Comparison of ENCODE assay signal across 8 mouse cellular contexts in genomic region chrX:74269736-74270061, GRCm38 (mm10). TPM values are rescaled to one million over a fixed set of nuclear protein-coding genes. Genes with fewer than 3 reads are reported as not detected.
DNase-seq lines count a peak whose midpoint lies in the region; ATAC-seq and TF ChIP-seq lines count a peak whose summit lies in the region.

No protein-coding gene starts in this region.

- no peaks in the 10 kb centered on the region for H3K4me1 ChIP-seq in kidney, postnatal 0 days (replicated peaks; ENCODE audit: insufficient read depth, low read length)
- no peaks in the 10 kb centered on the region for H3K4me1 ChIP-seq in embryonic facial prominence, embryonic 11.5 days (ENCODE audit: control insufficient read depth, insufficient read depth, low read length)
- no peaks in the 10 kb centered on the region for H3K4me1 ChIP-seq in intestine, embryonic 14.5 days (replicated peaks; ENCODE audit: control insufficient read depth, insufficient read depth, low read length)

- 0 out of 2 replicates have a peak overlapping the region, but pooled peaks have one; percentile 22 for H3K4me3 ChIP-seq in kidney, postnatal 0 days (replicated peaks; ENCODE audit: low read depth, low read length)
- peak overlapping the region; percentile 54 for H3K4me3 ChIP-seq in embryonic facial prominence, embryonic 11.5 days (ENCODE audit: low read depth, low read length)
- H3K4me3 ChIP-seq in intestine, embryonic 14.5 days (ENCODE audit: low read depth, low read length), result peak overlapping the region; percentile 61

- WGBS in kidney, postnatal 0 days, result 34% methylated on average over 3 of the region's 3 CpGs
- 27% methylated on average over 3 of the region's 3 CpGs for WGBS in embryonic facial prominence, embryonic 11.5 days
- WGBS in intestine, embryonic 14.5 days, result 23% methylated on average over 3 of the region's 3 CpGs

- peak overlapping the region; percentile 86 for H3K27ac ChIP-seq in kidney, postnatal 0 days
- H3K27ac ChIP-seq in embryonic facial prominence, embryonic 11.5 days (replicated peaks; ENCODE audit: low read depth, low read length), result peak overlapping the region; percentile 75
- H3K27ac ChIP-seq in intestine, embryonic 14.5 days (ENCODE audit: low read depth), result peak overlapping the region; percentile 94

- peak overlapping the region; percentile 54 for H3K4me2 ChIP-seq in kidney, postnatal 0 days (ENCODE audit: low read length)
- H3K4me2 ChIP-seq in embryonic facial prominence, embryonic 11.5 days (ENCODE audit: low read depth, low read length), result peak overlapping the region; percentile 42
- peak overlapping the region; percentile 46 for H3K4me2 ChIP-seq in intestine, embryonic 14.5 days (ENCODE audit: low read length)

- ATAC-seq in kidney, postnatal 0 days (replicated peaks; ENCODE audit: low FRiP score, low read depth), result peak; percentile 42
- peak; percentile 30; the same call in 1 of the 2 replicates for ATAC-seq in embryonic facial prominence, embryonic 11.5 days (replicated peaks; ENCODE audit: insufficient number of reproducible peaks, low FRiP score, low TSS enrichment, low read depth)
- ATAC-seq in intestine, embryonic 14.5 days (replicated peaks; ENCODE audit: low FRiP score, low TSS enrichment, low read depth), result peak; percentile 39
- ATAC-seq in monocyte, adult 5-6 weeks (replicated peaks; ENCODE audit: insufficient number of reproducible peaks, low FRiP score, low TSS enrichment, poor library complexity, severe bottlenecking), result peak; percentile 33; the same call in 1 of the 2 replicates

- peak; percentile 78 for DNase-seq in kidney, postnatal 0 days (ENCODE audit: low spot score)
- DNase-seq in kidney, postnatal 25 days, result no peak
- no peak for DNase-seq in embryonic facial prominence, embryonic 11.5 days (ENCODE audit: low spot score)
- no peak for DNase-seq in intestine, embryonic 14.5 days (ENCODE audit: low spot score)
- no peak for DNase-seq in right cerebral cortex, adult 18-20 months
- DNase-seq in urinary bladder, postnatal 14 days (ENCODE audit: low spot score), result no peak
- no peak for DNase-seq in urinary bladder, postnatal 4 days (ENCODE audit: low spot score in 2 of 2)

- no peaks in the 10 kb centered on the region for H3K27me3 ChIP-seq in kidney, postnatal 0 days (ENCODE audit: insufficient read depth, low read length)
- no peaks in the 10 kb centered on the region for H3K27me3 ChIP-seq in embryonic facial prominence, embryonic 11.5 days (ENCODE audit: control insufficient read depth, insufficient read depth, low read length)
- H3K27me3 ChIP-seq in intestine, embryonic 14.5 days (replicated peaks; ENCODE audit: control insufficient read depth, insufficient read depth, low read length), result no peaks in the 10 kb centered on the region

- no peaks in the 10 kb centered on the region for H3K36me3 ChIP-seq in kidney, postnatal 0 days (ENCODE audit: insufficient read depth, low read length)
- H3K36me3 ChIP-seq in embryonic facial prominence, embryonic 11.5 days (replicated peaks; ENCODE audit: control insufficient read depth, insufficient read depth, low read depth, low read length), result no peaks in the 10 kb centered on the region
- peaks cover 8% of the 10 kb centered on the region; the same call in 1 of the 2 replicates for H3K36me3 ChIP-seq in intestine, embryonic 14.5 days (ENCODE audit: control insufficient read depth, insufficient read depth, low read length)

- no peaks in the 10 kb centered on the region for H3K9me3 ChIP-seq in kidney, postnatal 0 days (replicated peaks; ENCODE audit: low read length)
- no peaks in the 10 kb centered on the region for H3K9me3 ChIP-seq in embryonic facial prominence, embryonic 11.5 days (replicated peaks; ENCODE audit: control insufficient read depth, low read length)
- no peaks in the 10 kb centered on the region for H3K9me3 ChIP-seq in intestine, embryonic 14.5 days (ENCODE audit: control insufficient read depth, low read length)

- TF ChIP-seq CTCF in kidney, postnatal 0 days (IDR thresholded peaks at IDR 0.05; ENCODE audit: low read depth), result no peak

- H3K9ac ChIP-seq in kidney, postnatal 0 days (ENCODE audit: low read depth, low read length), result no peak overlapping the region; the same call in 1 of the 2 replicates
- H3K9ac ChIP-seq in embryonic facial prominence, embryonic 11.5 days (replicated peaks; ENCODE audit: low read length), result peak overlapping the region; percentile 60
- peak overlapping the region; percentile 56 for H3K9ac ChIP-seq in intestine, embryonic 14.5 days (ENCODE audit: low read length)

RNA-seq across cellular contexts. Expression of gene Rpl10, which starts 0.9 kb away (rescaled TPM):
- 860 and 883 TPM in 2 replicates for polyA plus RNA-seq in kidney, postnatal 0 days (2015; fragmentation: Nextera tagmentation; extraction: Ambion mirVana)
- polyA plus RNA-seq in embryonic facial prominence, embryonic 11.5 days (2014; fragmentation: Nextera tagmentation; extraction: Ambion mirVana), result 846 and 890 TPM in 2 replicates
- polyA plus RNA-seq in intestine, embryonic 14.5 days (2014; fragmentation: Nextera tagmentation; extraction: Ambion mirVana), result 990 and 1,020 TPM in 2 replicates
- total RNA-seq in monocyte, adult 5-6 weeks (2017), result 1,229 to 1,534 TPM (median 1,358 TPM) in 3 replicates

RNA-seq across cellular contexts. Expression of gene Taz, which starts 12.0 kb away (rescaled TPM):
- 90.2 and 91.1 TPM in 2 replicates for polyA plus RNA-seq in kidney, postnatal 0 days (2015; fragmentation: Nextera tagmentation; extraction: Ambion mirVana)
- 62.0 and 65.2 TPM in 2 replicates for polyA plus RNA-seq in embryonic facial prominence, embryonic 11.5 days (2014; fragmentation: Nextera tagmentation; extraction: Ambion mirVana)
- polyA plus RNA-seq in intestine, embryonic 14.5 days (2014; fragmentation: Nextera tagmentation; extraction: Ambion mirVana), result 60.6 and 67.6 TPM in 2 replicates
- total RNA-seq in monocyte, adult 5-6 weeks (2017), result 59.4 to 103 TPM (median 69.3 TPM) in 3 replicates

RNA-seq across cellular contexts. Expression of gene Dnase1l1, which starts 12.4 kb away (rescaled TPM):
- 14.1 and 15.0 TPM in 2 replicates for polyA plus RNA-seq in kidney, postnatal 0 days (2015; fragmentation: Nextera tagmentation; extraction: Ambion mirVana)
- 4.2 and 5.2 TPM in 2 replicates for polyA plus RNA-seq in embryonic facial prominence, embryonic 11.5 days (2014; fragmentation: Nextera tagmentation; extraction: Ambion mirVana)
- polyA plus RNA-seq in intestine, embryonic 14.5 days (2014; fragmentation: Nextera tagmentation; extraction: Ambion mirVana), result 10.1 and 10.6 TPM in 2 replicates
- 46.0 to 56.4 TPM (median 56.0 TPM) in 3 replicates for total RNA-seq in monocyte, adult 5-6 weeks (2017)

RNA-seq across cellular contexts. Expression of gene Emd, which starts 15.2 kb away (rescaled TPM):
- 19.1 and 20.2 TPM in 2 replicates for polyA plus RNA-seq in kidney, postnatal 0 days (2015; fragmentation: Nextera tagmentation; extraction: Ambion mirVana)
- 29.3 and 31.8 TPM in 2 replicates for polyA plus RNA-seq in embryonic facial prominence, embryonic 11.5 days (2014; fragmentation: Nextera tagmentation; extraction: Ambion mirVana)
- 30.4 and 30.7 TPM in 2 replicates for polyA plus RNA-seq in intestine, embryonic 14.5 days (2014; fragmentation: Nextera tagmentation; extraction: Ambion mirVana)
- total RNA-seq in monocyte, adult 5-6 weeks (2017), result 85.3 to 98.0 TPM (median 91.4 TPM) in 3 replicates

RNA-seq across cellular contexts. Expression of gene Flna, which starts 20.1 kb away (rescaled TPM):
- polyA plus RNA-seq in kidney, postnatal 0 days (2015; fragmentation: Nextera tagmentation; extraction: Ambion mirVana), result 185 and 206 TPM in 2 replicates
- polyA plus RNA-seq in embryonic facial prominence, embryonic 11.5 days (2014; fragmentation: Nextera tagmentation; extraction: Ambion mirVana), result 267 and 289 TPM in 2 replicates
- polyA plus RNA-seq in intestine, embryonic 14.5 days (2014; fragmentation: Nextera tagmentation; extraction: Ambion mirVana), result 495 and 548 TPM in 2 replicates
- total RNA-seq in monocyte, adult 5-6 weeks (2017), result 2,023 to 2,748 TPM (median 2,149 TPM) in 3 replicates
